Mouse (Mus musculus): ENCODE measurements around the gene Calr3.

Calr3 gene

DNA sequence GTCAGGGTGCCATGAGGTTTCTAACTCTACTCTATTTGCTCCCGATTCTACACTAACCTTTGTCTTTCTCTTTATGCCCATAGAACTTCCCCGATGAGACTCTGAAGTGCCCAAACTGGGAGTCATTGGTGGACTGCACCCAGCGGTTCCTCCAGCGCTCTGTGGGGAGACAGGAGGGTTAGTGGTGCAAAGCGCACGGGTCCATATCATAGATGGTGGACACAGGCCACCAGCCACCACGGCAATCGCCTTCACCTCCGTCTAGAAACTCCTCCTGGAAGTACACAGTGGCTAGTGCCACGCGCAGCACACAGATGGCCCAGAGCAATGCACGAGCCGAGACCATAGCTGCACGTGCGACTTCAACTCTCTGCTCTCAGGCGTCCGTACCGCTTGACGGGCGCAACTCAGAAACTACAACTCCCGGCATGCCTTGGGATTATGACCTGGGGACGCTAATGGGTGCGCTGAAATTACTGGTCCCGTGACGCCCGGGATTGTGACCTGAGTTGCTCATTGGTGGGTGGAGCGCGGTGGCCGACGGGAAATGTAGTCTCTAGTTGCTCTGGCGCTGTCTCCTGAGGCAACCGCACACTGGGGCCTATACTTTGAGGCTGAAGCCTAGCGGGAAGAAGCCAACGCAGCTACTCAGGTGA lies at the start of gene Calr3, which contains the start of gene 1700030K09Rik:
TSS of gene Calr3 (minus strand) at position 533 of the 656 bp plus-strand sequence.
TSS of gene 1700030K09Rik (plus strand) at position 543 of the 656 bp plus-strand sequence.
- peak; percentile 96 to 99 for DNase-seq (ENCODE audit: low spot score in 2 of 2)

DNA sequence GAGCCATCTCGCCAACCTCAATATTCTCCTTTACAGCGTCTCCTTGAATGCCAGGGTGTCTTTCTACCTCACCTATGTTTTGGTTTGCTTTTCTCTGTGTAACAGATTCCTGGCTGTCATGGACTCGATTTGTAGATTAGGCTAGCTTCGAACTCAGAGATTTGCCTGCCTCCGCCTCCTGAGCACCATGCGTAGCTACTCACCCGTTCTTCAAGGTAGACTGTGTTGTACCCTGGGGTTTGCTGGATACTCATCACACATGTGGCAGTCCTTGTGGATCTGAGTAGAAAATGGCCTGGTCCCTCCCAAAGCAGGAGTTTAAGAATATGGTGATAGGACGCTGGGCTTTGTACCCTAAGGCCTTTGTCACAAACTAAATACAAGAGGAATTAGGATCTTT lies 49.7 kb upstream of the Calr3 start:
- no peak for DNase-seq (ENCODE audit: low spot score in 2 of 2)

DNA sequence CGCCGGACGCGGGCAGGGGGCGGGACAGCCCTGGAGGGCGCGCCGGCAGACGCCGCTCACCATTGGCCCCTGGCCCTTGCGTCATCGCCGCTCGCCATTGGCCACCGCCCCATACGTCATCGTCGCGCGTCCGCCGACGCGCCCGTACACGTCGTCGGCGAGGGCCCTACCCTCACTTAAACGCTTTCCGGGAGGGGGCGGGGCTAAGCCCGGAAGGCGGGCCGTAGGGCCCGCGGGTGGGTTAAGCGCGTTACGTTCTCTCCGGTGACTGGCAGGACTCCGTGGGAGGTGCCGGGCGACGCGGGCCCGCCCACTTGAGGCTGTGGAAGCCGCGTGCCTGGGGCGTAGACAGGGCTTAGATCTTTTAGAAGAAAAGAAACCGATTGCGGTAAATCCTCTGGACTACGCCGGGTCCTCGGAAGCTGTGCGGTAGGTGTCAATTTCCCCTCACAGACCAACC lies 49.0 kb upstream of the Calr3 start:
- peak; percentile 98 to 99 for DNase-seq (ENCODE audit: low spot score in 2 of 2)

DNA sequence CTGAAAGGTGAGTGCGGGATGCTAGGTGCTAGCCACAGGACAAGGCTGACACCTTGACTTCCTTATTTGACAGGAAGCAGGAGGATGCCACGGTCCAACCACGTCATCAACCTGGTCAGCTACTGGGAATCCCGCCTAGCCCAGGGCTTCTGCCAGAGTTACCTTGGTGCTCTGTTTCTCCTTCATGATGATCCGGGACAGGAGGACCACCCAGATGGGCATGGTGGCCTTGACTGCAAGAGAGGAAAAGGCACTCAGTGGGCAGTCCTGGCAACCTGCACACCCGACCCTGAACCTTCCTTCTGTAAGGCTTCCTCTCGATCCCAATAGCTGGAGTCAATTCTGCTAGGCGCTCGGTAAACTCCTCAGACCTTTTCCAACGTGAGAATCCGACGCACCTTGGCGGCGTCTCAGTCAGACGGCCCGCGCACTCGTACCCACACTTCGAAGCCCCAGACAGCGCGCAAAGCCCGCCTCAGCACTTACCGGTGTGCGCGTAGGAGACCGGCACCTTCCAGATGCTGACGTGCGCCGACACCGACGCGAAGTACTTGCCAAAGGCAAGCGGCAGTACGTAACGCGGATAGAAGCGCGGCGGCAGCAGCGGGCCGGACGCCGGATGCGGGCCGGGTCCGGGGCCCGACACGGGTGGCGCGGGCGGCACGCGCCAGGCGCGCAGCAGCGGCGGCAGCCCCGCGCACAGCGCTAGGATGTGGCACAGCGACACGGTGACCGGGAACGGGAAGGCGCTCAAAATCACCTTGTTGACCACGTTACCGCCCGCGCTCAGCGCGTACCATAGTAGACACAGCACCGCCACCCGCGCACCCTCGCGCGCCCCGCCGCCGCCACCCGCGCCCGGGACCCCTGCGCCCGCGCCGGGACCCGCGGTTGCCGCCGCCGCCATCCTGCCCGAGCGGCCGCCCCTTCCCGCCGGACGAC lies 48.3 kb upstream of the Calr3 start, which contains the start of gene Slc35e1:
TSS of gene Slc35e1 (minus strand) at position 935 of the 942 bp plus-strand sequence.
- peak in 1 of 2 experiments; percentile 36 for DNase-seq (ENCODE audit: low spot score in 2 of 2)

DNA sequence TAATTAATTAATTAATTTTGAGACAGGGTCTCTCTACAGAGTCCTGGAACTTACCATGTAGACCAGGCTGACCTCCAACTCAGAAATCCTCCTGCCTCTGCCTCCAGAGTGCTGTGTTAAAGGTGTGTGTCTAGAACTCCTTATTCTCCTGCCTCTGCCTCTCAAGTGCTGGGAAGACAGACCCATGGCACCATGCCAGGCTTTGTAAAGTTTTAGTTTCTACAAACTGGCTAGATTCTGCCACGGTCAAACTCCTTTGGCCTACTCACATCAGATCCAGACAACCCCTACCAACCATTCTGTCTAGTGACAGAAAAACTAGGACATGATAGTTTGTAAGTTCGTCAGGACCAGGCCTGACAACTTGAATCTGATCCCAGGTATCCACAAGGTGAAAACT lies 47.3 kb upstream of the Calr3 start:
- DNase-seq (ENCODE audit: low spot score in 2 of 2) = no peak

DNA sequence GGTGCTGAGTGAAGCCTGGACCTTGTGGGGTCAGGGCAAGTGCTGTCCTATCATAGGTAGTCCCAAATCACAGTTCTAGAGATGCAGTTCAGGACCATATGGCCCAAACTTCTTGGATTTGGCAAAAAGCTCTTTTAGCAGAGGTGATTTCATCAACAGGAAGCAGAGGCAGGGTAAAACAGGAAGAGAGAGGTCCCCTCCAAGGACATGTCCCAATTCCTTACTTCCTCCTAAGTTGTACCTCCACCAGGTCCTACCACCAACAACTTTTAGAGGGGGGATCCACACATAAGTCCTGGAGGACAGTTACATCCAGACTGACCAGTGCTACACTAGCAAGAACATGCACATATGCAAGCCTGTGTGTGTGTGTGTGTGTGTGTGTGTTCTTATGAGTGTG lies 43.3 kb upstream of the Calr3 start:
- no peak for DNase-seq (ENCODE audit: low spot score in 2 of 2)

DNA sequence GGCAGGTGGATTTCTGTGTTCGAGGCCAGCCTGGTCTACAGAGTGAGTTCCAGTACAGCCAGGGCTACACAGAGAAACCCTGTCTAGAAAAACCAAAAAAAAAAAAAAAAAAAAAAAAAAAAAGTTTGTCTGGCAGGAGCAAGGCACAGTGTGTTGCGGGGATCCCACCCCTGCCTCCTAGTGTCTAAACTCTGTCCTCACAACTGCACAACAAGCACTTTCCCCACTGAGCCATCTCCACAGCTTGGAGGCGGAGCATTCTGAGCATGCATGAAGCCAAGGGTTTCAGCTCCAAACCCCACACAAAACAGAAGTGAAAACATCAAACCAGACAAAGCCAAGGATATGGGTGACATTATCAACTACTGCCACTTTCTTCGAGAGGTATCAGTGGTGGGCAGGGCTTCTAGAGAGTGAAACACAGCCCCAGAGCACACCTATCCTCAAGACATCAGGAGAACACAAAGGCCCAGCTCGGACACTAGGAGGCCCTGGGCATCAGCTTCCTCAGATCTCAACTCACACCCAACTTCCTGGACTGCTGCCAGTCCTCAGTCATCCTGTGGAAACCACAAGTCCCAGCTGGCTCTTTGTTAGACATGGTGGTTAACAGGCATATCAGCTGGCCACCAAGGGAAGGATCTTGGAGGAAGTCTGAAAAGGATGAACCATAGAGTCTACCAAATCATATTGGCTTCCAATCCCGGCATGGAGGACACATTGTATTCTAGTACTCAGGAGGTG lies 42.0 kb upstream of the Calr3 start:
- DNase-seq (ENCODE audit: low spot score in 2 of 2) = peak in 1 of 2 experiments; percentile 46

DNA sequence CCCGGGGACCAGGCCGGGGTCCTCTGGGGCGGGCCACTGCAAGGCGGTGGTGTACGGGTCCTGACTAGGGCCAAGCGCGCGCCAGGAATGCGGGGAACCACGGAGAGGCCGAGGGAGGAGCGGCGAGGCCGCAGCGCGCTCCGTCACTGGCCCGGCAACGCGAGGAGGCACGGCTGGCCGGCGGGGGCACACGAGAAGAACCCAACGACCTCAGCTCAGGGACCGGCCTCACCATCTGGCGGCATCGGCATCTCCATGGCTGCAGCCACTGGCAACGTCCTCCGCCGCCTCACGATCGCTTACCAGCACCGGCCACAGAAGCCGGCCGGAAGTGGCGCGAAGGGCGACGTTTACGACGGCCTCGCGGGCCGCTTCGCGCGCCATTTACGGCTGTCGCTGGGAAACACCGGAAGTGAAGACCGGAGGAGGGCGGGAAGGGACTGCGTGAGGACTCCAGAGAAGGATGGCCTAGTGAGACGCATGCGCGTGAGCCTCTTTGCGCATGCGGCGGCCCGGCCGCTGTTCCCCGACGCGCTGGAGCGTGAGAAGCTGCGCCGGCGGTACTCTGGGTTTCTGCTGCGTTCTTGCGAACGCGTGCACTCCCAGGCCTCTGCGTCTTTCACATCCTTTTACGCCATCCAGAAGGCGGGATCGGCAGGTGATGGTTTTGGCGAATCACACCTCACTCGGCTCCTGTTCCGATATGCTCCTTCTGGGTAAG lies 31.3 kb upstream of the Calr3 start, which contains the start of gene Cherp:
TSS of gene Cherp (minus strand) at position 401 of the 721 bp plus-strand sequence.
- peak; percentile 96 to 97 for DNase-seq (ENCODE audit: low spot score in 2 of 2)

DNA sequence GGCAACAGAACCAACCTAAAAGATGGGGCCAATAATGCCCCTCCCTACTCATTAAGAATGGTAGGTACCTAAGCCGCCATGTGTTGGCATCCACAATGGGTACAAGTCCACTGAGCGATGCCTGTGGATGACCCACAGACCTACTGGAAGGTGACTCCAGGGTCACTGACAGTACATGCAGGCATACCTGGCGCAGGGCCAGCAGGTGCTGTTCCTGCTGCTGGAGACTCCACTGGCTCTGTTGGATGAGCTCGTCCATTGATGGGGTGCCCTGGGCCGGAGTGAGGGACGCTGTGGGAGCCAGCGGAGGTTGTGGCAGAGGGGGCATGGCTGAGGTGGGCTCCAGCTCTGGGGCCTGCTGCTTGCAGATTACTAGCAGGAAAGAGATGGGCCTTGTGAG lies 27.0 kb upstream of the Calr3 start:
- no peak for DNase-seq (ENCODE audit: low spot score in 2 of 2)

DNA sequence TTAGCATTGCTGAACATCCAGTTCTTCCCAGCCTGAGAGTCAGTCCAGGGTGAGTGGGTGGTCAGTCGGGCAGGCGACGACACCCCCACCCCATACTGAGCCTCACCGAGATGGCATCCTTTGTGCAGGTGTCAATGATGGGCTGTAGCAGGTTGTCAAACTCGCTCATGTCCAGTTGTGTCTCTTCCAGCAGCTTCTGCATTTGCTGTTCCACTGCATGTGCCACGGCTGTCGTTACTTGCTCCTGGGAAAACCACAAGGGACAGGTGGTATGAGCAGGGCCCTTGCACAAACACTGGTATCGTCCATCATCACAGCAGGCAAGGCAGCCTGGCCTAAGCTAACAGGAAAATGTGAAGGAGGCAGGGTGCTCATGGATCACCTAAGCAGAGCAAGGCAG lies 26.3 kb upstream of the Calr3 start:
- no peak for DNase-seq (ENCODE audit: low spot score in 2 of 2)

DNA sequence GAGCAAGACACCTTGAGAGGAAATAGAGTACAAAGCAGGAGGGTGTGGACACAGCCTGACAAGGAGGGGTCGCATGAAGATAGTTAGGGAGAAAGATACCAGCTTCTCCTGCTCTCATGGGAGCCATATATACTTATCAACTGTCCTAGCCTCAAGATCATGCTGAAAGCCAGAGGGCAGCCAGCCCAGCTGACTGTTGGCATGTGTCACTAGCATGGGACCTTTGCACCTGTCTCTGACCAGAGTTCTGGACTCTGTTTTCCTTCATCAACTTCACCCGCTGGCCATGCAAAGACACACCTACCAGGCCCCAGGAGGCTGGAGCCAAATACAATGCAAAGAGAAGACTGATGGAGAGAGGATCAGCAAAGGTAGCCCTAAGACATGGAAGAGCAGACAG lies 25.6 kb upstream of the Calr3 start:
- no peak for DNase-seq (ENCODE audit: low spot score in 2 of 2)

DNA sequence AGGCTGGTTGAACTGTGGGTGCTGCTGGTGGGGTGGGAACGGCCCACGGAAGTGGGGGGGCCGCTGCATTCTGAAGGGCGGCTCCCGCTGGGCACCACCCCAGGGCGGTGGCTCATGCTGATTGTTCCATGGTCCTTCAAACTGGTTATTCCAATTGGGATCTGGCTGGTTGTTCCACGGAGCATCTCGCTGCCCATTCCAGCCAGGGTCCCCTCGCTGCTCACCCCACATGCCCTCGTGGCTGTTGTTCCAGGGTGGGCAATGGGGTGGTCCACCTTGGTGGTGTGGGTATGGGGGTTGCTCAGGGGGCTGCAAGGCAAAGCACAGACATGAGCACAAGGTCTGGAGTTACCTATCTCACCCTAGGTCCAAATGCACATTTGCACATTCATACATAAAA lies 20.5 kb upstream of the Calr3 start:
- DNase-seq (ENCODE audit: low spot score in 2 of 2) = no peak

DNA sequence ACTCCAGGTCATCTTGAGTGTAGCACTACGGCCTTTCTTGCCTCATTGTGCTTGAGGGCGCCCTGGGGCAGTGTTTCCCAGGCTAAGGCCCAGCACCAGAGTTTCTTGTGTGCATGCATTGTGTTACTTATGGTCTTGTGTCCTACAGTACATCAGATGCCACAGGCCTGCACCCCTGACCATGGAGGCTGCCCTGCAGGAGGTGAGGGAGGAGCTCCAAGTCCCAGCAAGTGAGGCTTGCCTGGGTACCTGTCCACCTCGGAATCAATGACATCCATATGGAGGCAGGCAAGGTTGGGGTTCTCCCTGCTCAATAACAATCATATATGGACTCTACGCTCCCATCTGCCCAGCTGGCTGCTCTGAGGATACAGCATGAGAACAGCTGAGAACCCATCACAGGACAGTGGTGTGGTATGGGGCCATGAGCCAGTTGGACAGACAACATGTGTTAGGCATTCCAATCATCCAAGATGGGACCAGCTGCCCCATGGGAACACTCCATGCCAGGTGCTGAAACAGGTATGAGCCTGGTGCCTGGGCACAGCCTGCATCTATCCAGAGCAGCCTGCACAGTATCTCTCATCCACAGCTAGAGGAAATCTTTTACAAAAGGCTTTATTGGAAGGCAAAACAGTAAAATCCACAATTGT lies 16.3 kb upstream of the Calr3 start:
- DNase-seq (ENCODE audit: low spot score in 2 of 2) = no peak

DNA sequence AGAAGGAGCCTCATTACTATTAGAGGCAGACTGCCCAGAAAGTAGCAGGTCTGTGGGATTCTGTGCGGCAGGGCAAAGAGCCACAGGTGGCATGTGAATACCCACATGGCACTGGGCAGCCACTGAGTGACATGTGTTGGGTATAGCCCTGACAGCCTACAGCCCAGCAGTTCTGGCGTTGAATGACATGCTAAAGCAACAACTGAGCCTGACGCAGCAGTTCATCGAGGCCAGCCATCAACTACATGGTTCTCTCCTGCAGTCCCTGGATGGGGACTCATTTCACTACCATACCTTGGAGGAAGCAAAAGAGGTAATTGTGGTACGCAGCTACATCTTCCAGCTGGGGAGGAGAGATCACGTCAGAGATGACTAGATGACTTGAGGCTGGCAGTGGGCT lies 14.8 kb upstream of the Calr3 start:
- no peak for DNase-seq (ENCODE audit: low spot score in 2 of 2)

DNA sequence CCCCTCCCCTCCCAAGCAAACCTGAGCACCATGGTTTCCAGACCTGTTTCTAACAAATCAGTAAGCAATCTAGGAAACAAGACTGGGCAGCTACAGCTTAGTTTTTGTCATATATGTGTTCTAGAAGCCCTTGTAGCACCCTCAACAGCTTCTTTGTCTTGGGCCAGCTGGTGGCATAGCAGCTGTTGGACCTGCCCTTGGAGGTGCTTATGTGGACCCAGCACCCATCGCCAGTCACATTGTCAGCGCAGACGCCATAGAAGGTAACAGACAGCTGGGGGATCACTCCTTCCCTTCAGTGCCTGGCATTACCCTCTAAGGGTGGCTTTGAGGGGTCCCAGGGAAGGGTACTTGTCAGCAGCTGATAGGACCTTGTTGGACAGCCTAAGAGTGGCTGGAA lies 14.1 kb upstream of the Calr3 start:
- DNase-seq (ENCODE audit: low spot score in 2 of 2) = no peak

DNA sequence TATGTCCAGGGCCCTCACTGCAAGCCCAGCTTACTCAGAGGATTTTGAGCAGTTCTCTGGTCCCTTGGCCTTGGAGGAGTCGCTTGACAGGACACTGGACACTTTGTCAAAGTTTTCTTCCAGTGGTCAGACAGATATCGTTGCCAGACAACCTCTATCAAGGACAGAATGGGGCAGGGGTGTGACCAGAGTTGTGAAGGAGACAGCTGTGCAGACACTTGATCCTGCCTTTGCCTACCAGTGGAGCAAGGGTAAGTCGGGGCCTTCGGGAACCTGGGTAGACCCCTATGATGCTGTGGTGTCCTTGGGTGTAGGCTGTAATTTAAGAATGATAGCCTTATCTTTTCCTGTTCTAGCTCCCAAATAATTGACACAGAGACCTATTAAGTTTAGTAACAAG lies 11.6 kb upstream of the Calr3 start:
- DNase-seq (ENCODE audit: low spot score in 2 of 2) = no peak

DNA sequence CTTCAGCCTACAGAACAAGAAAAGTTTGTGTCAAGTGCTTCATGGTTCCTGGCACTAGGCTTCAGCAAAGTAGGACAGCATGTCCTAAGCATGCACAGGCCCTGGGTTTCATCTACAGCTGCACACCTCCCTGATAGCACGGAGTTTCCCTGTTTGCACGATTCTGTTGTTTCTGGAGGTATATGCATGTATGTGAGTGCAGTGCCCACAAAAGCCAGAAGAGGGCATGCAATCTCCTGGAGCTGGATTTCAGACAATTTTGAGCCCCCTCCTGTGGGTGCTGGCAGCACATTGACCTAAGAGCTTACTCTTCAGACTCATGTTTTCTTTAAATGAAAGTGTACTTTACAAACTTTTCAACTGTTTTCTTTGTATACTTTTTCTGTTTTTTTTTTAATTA lies 10.2 kb upstream of the Calr3 start:
- DNase-seq (ENCODE audit: low spot score in 2 of 2) = no peak

DNA sequence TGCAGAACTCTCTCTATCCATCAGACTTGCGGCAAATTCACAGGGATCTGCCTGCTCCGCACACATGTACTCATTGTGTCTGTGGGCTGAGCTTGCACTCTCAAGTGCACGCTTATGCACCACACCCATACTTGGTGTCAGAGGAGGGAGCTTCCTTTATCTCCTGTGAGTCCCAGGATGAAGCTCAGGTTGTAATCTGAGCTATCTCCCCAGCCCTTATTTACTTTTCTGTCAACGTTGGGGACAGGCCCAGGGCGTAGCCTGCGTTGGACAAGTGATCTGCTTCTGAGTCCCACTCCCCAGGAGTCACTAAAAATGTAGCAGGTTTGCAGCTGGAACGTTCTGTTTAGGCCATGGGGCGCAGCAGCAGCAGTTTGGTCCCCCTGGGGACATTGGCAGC lies 7.8 kb upstream of the Calr3 start:
- no peak for DNase-seq (ENCODE audit: low spot score in 2 of 2)

DNA sequence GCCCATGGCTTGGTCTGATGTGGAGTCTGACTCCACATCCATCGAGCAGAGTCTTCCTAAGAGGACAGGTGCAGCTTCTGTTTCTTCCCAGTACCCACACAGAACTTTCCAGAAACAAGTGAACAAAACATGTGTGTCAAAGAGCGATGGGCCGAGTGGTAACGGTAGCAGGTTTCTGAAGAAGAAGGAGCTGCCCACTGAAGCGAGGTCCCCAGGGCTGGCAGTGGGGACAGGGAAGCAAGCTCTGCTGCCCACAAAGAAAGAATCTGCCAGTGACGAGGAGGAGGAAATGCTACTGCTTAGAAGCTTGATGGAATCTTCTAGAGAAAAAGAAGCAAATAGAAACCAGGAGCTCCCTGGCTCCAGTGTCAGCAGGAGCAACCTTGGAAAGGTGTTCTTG lies 1.4 kb upstream of the Calr3 start:
- DNase-seq (ENCODE audit: low spot score in 2 of 2) = no peak

DNA sequence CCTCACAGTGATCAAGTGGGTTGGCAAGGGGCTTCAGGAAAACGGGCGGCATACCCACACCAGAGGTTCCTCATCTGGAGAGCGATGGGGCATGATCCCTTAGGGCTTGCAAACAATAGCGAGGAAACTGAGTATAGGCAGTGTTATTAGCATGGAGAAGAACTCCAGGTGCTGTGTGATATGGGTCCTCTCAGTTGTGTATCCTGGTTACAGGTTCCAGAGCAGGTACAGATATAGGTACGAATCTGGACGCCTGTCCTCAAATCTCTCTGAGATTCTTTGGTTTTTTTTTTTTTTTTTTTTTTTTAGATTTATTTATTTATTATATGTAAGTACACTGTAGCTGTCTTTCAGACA lies 302 bp upstream of the Calr3 start:
- no peak for DNase-seq (ENCODE audit: low spot score in 2 of 2)

Data from left cerebral cortex, adult 9 months (tissue).